In genomic region chr8:92847299-92847698, GRCm38 (mm10) we compare ENCODE assay signal across 8 mouse cellular contexts. TPM values are rescaled to one million over a fixed set of nuclear protein-coding genes. Genes with fewer than 3 reads are reported as not detected.
DNase-seq lines count a peak whose midpoint lies in the region; ATAC-seq lines count a peak whose summit lies in the region.

No protein-coding gene starts in this region.

- no peak for ATAC-seq in hindbrain, embryonic 14.5 days (ENCODE audit: low FRiP score)

- intact Hi-C loops in heart, postnatal 25 days (cut with DNase I), result no loop called here

- H3K4me2 ChIP-seq in hindbrain, embryonic 14.5 days (replicated peaks), result 0 out of 2 replicates have a peak overlapping the region, but pooled peaks have one; percentile 8

- DNase-seq in heart, adult 11 months, result peak; percentile 93
- no peak for DNase-seq in heart, postnatal 25 days (ENCODE audit: low spot score)
- peak; percentile 61 for DNase-seq in embryo, embryonic 10.5 days (ENCODE audit: low spot score)
- no peak for DNase-seq in hindbrain, embryonic 14.5 days (ENCODE audit: low spot score)
- DNase-seq in lung, postnatal 25 days (ENCODE audit: low spot score), result peak; percentile 45
- DNase-seq in spleen, adult 18-20 months, result no peak
- DNase-seq in layer of hippocampus, adult 8-10 months (ENCODE audit: low spot score in 2 of 2), result no peak
- no peak for DNase-seq in right cerebral cortex, postnatal 25 days

- no peak overlapping the region for H3K9ac ChIP-seq in hindbrain, embryonic 14.5 days

- no peaks in the 10 kb centered on the region for H3K36me3 ChIP-seq in hindbrain, embryonic 14.5 days (replicated peaks; ENCODE audit: control insufficient read depth, insufficient read depth)

- no peaks in the 10 kb centered on the region for H3K9me3 ChIP-seq in hindbrain, embryonic 14.5 days (ENCODE audit: control insufficient read depth, low read length)

- peaks cover 21% of the 10 kb centered on the region; the same call in 1 of the 2 replicates for H3K4me1 ChIP-seq in hindbrain, embryonic 14.5 days (replicated peaks; ENCODE audit: control insufficient read depth, insufficient read depth, low read length)

- H3K27me3 ChIP-seq in hindbrain, embryonic 14.5 days (ENCODE audit: control insufficient read depth, insufficient read depth, low read length), result no peaks in the 10 kb centered on the region

- WGBS in hindbrain, embryonic 14.5 days, result 33% methylated on average over 9 of the region's 9 CpGs

- H3K27ac ChIP-seq in hindbrain, embryonic 14.5 days, result peak overlapping the region; percentile 21; the same call in 1 of the 2 replicates

- no peak overlapping the region for H3K4me3 ChIP-seq in hindbrain, embryonic 14.5 days (replicated peaks; ENCODE audit: low read length)

RNA-seq across cellular contexts. Expression of gene Lpcat2, which starts 7.8 kb away (rescaled TPM):
- 1 to 10 TPM; 1.0 to 1.6 TPM for total RNA-seq in heart, postnatal 25 days (2021)
- polyA plus RNA-seq in hindbrain, embryonic 14.5 days (2014; fragmentation: Nextera tagmentation; extraction: Ambion mirVana), result 10.2 and 11.8 TPM in 2 replicates
- 10 to 100 TPM in 3 of 4 experiments, 1 to 10 TPM in 1; 8.8 to 18.9 (median 13.6) TPM for total RNA-seq in layer of hippocampus, adult 8-10 months (2022)

RNA-seq across cellular contexts. Expression of gene Mmp2, which starts 20.2 kb away (rescaled TPM):
- 100 to 1,000 TPM in 1 of 2 experiments, 10 to 100 TPM in 1; 94.3 to 106 TPM for total RNA-seq in heart, postnatal 25 days (2021)
- 33.8 and 35.9 TPM in 2 replicates for polyA plus RNA-seq in hindbrain, embryonic 14.5 days (2014; fragmentation: Nextera tagmentation; extraction: Ambion mirVana)
- total RNA-seq in layer of hippocampus, adult 8-10 months (2022), result 1 to 10 TPM; 2.0 to 4.5 (median 2.4) TPM

RNA-seq across cellular contexts. Expression of gene Capns2, which starts 53.9 kb away (rescaled TPM):
- not detected for total RNA-seq in heart, postnatal 25 days (2021)
- 0.27 and 0.86 TPM in 2 replicates for polyA plus RNA-seq in hindbrain, embryonic 14.5 days (2014; fragmentation: Nextera tagmentation; extraction: Ambion mirVana)
- total RNA-seq in layer of hippocampus, adult 8-10 months (2022), result 1 to 10 TPM; 1.1 to 1.8 (median 1.4) TPM

Comparison
In these comparisons a context has a peak if more than half of its experiments do, and no peak if none do; other contexts are left out.
1. DNase-seq: peak in heart, adult 11 months (single experiment), embryo, embryonic 10.5 days (single experiment) and lung, postnatal 25 days (single experiment); none in heart, postnatal 25 days (single experiment), hindbrain, embryonic 14.5 days (single experiment), spleen, adult 18-20 months (0 of 2), layer of hippocampus, adult 8-10 months (0 of 2) and right cerebral cortex, postnatal 25 days (single experiment).
2. RNA of gene Mmp2, which starts 20.2 kb away (total RNA-seq): 94.3 to 106 TPM in heart, postnatal 25 days; 2.0 to 4.5 TPM in layer of hippocampus, adult 8-10 months; every median in the first group is over 10 times any median in the second.